Mouse (Mus musculus): Measurements from ENCODE around the gene Myh7b. TPM values are rescaled to one million over a fixed set of nuclear protein-coding genes. Genes with fewer than 3 reads are reported as not detected.

Myh7b gene
- polyA plus RNA-seq, 1 experiment from 2014 or later: 0.52 TPM

DNA sequence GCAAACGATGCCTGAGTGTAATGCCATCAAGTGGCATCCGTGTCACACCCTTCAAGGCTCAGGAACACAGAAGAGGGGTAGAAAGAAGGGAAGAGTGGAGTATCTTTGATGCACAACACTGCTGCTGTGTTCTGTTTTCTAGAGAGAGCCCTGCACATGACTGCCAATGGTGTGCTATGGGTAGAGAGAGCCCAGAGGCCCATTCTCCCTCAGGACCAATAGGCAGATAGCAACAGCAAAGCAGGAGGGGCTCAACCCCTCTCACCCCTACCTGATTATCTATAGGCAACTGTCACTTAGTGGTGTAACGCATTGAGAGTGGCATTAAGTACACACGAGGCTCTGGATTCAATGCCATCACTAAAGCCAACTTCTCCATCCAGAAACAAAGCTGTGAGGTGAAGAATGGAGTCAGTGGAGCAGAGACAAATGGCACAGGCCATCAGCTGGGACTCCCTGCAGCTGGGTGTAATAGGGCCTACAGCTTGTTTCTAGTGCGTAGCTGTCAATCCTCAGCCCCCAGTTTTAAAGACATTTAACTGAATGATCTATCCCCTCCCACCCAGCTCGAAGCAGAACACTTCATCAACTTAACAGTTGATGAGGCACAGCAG is 44.9 kb downstream of the Myh7b start:
- H3K27ac ChIP-seq (ENCODE audit: low read depth, low read length): no peak overlapping the region
- ATAC-seq (ENCODE audit: low FRiP score) (no peak), DNase-seq (ENCODE audit: low spot score) (peak; percentile 22)
- no peak overlapping the region for H3K9ac ChIP-seq (ENCODE audit: low read depth, low read length)
- WGBS: 57% methylated on average over 6 of the region's 6 CpGs
- H3K9me3 ChIP-seq (ENCODE audit: control insufficient read depth, low read length): no peaks in the 10 kb centered on the region
- H3K4me1 ChIP-seq (replicated peaks; ENCODE audit: control insufficient read depth, insufficient read depth, low read length): no peaks in the 10 kb centered on the region
- H3K36me3 ChIP-seq (ENCODE audit: control insufficient read depth, insufficient read depth, low read length): peaks cover 8% of the 10 kb centered on the region
- H3K4me3 ChIP-seq (ENCODE audit: low read depth, low read length): no peak overlapping the region
- H3K27me3 ChIP-seq (ENCODE audit: control insufficient read depth, insufficient read depth, low read length): no peaks in the 10 kb centered on the region
- H3K4me2 ChIP-seq (replicated peaks; ENCODE audit: low read depth, low read length): no peak overlapping the region

DNA sequence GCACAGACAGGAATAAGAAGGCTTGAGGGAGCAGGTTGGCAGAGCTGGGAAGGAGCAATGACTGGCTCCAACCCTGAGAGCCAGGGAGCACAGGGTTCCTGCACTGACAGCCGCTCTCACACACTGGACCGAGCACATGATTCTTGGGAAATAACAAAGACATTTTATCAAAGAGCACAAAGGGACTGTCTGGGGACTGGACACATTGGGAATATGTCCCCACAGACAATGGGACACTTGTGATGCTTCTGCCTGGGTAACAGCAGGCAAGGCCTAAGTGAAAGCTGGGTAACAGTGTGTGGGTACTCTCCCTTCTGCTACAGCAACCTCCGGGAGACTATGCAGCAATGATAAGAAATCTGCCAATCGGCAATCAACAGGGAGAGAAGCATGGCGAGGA is 51.4 kb downstream of the Myh7b start:
- H3K36me3 ChIP-seq (ENCODE audit: control insufficient read depth, insufficient read depth, low read length): peaks cover 7% of the 10 kb centered on the region; the same call in 1 of the 2 replicates
- H3K4me3 ChIP-seq (ENCODE audit: low read depth, low read length): no peak overlapping the region
- DNase-seq (ENCODE audit: low spot score): no peak
- no peak for ATAC-seq (ENCODE audit: low FRiP score)
- H3K27me3 ChIP-seq (ENCODE audit: control insufficient read depth, insufficient read depth, low read length): no peaks in the 10 kb centered on the region
- WGBS: 91% methylated on average over 5 of the region's 5 CpGs
- H3K9ac ChIP-seq (ENCODE audit: low read depth, low read length): no peak overlapping the region
- H3K9me3 ChIP-seq (ENCODE audit: control insufficient read depth, low read length): no peaks in the 10 kb centered on the region
- no peak overlapping the region for H3K27ac ChIP-seq (ENCODE audit: low read depth, low read length)
- H3K4me1 ChIP-seq (replicated peaks; ENCODE audit: control insufficient read depth, insufficient read depth, low read length): no peaks in the 10 kb centered on the region
- no peak overlapping the region for H3K4me2 ChIP-seq (replicated peaks; ENCODE audit: low read depth, low read length)

DNA sequence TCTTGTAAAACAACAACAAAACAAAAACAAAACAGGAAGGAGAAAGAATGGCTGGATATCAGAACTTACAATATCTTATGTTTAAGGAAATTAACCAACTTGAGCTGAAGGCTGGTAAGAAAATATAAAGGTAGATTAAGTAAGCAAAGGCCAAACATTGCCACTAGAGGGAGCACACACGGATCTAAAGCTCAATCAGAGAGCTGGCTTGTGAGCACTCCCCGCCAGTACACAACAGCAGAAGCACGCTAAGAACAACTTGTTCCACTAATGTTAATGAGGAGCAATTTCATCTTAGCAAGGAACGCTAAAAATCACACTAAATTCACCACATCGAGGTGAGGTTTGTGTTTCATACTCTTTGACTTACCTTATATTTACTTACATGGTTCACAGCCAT is 52.1 kb downstream of the Myh7b start:
- H3K36me3 ChIP-seq (ENCODE audit: control insufficient read depth, insufficient read depth, low read length): peaks cover 7% of the 10 kb centered on the region; the same call in 1 of the 2 replicates
- ATAC-seq (ENCODE audit: low FRiP score): no peak
- 32% methylated on average over 5 of the region's 5 CpGs for WGBS

DNA sequence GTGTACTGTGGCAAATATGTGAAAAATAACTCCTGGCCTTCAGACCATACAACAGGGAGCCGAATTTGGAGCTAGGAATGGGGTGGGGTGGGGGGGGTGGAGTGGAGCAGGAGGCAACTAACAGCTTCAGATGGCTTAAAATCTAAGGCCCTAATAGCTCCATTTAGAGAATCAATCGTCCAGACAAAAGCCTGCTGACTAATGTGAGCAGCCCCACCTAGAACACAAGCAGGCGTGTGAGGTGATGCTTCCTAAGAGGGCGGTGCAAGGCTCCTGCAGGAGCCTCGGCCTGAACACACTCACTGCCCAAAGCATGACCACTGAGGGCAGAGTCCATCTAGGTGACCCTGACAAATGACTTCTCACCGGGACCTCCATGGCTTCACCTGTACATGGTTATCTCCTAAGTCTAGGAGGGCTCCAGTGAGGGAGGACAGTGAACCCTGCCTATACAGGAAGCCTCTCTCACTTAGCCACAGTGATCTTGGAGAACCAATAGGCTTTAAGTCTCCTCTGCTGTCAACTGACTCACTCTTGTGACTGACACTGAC is 53.0 kb downstream of the Myh7b start:
- WGBS: 88% methylated on average over 6 of the region's 6 CpGs
- no peak overlapping the region for H3K9ac ChIP-seq (ENCODE audit: low read depth, low read length)
- DNase-seq (ENCODE audit: low spot score) (no peak), ATAC-seq (ENCODE audit: low FRiP score) (no peak)
- no peaks in the 10 kb centered on the region for H3K9me3 ChIP-seq (ENCODE audit: control insufficient read depth, low read length)
- no peak overlapping the region for H3K27ac ChIP-seq (ENCODE audit: low read depth, low read length)
- no peaks in the 10 kb centered on the region for H3K27me3 ChIP-seq (ENCODE audit: control insufficient read depth, insufficient read depth, low read length)
- no peak overlapping the region for H3K4me2 ChIP-seq (replicated peaks; ENCODE audit: low read depth, low read length)
- H3K4me1 ChIP-seq (replicated peaks; ENCODE audit: control insufficient read depth, insufficient read depth, low read length): no peaks in the 10 kb centered on the region
- H3K36me3 ChIP-seq (ENCODE audit: control insufficient read depth, insufficient read depth, low read length): peaks cover 7% of the 10 kb centered on the region; the same call in 1 of the 2 replicates
- no peak overlapping the region for H3K4me3 ChIP-seq (ENCODE audit: low read depth, low read length)

More for the DNA sequence above, 52.1 kb downstream of the Myh7b start:
- H3K27me3 ChIP-seq (ENCODE audit: control insufficient read depth, insufficient read depth, low read length): no peaks in the 10 kb centered on the region
- DNase-seq (ENCODE audit: low spot score): peak; percentile 78
- no peaks in the 10 kb centered on the region for H3K4me1 ChIP-seq (replicated peaks; ENCODE audit: control insufficient read depth, insufficient read depth, low read length)
- H3K4me2 ChIP-seq (replicated peaks; ENCODE audit: low read depth, low read length): no peak overlapping the region
- H3K4me3 ChIP-seq (ENCODE audit: low read depth, low read length): no peak overlapping the region
- H3K9ac ChIP-seq (ENCODE audit: low read depth, low read length): no peak overlapping the region
- H3K27ac ChIP-seq (ENCODE audit: low read depth, low read length): no peak overlapping the region
- no peaks in the 10 kb centered on the region for H3K9me3 ChIP-seq (ENCODE audit: control insufficient read depth, low read length)

DNA sequence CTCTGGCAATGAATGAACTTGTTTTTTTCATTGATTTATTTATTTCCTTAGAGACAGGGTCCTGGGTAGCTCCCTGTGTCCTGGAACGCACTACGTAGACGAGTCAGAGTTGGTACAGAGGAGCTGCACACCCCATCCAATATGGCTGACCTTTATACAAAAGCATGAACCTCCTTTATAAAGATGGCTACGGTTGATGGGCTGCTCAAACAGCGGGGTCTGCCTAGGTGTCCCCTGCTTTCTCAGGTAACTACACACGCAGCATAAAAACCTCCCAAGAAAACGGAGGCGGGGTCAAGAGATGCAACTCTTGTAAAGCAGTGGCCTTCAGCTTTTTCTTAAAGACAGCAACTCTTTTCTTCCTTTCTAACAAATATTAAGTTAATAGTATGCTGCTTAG is 56.9 kb downstream of the Myh7b start:
- no peaks in the 10 kb centered on the region for H3K9me3 ChIP-seq (ENCODE audit: control insufficient read depth, low read length)
- ATAC-seq (ENCODE audit: low FRiP score): no peak
- peaks cover 7% of the 10 kb centered on the region; the same call in 1 of the 2 replicates for H3K36me3 ChIP-seq (ENCODE audit: control insufficient read depth, insufficient read depth, low read length)
- no peak overlapping the region for H3K9ac ChIP-seq (ENCODE audit: low read depth, low read length)
- H3K4me3 ChIP-seq (ENCODE audit: low read depth, low read length): no peak overlapping the region
- H3K27me3 ChIP-seq (ENCODE audit: control insufficient read depth, insufficient read depth, low read length): no peaks in the 10 kb centered on the region
- WGBS: 97% methylated on average over 8 of the region's 8 CpGs
- no peak overlapping the region for H3K27ac ChIP-seq (ENCODE audit: low read depth, low read length)
- DNase-seq (ENCODE audit: low spot score): no peak
- no peak overlapping the region for H3K4me2 ChIP-seq (replicated peaks; ENCODE audit: low read depth, low read length)
- H3K4me1 ChIP-seq (replicated peaks; ENCODE audit: control insufficient read depth, insufficient read depth, low read length): no peaks in the 10 kb centered on the region

DNA sequence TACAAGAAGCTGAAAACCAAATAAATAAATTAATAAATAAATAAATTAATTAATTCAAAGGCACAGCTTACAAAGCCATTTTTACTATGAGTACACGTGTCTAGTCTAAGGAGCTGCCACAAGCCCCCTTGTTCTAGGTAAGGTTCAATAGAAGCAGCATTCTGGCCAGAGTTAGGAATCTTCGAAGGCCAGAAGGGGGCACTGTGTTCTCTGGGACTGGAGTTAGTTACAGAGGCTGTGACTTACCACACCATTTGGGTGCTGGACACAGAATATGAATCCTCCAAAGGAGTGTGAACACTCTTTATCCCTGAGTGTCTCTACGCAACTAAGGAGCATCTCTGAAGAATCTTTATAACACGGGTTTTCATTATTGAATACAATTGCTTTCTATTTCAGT is 57.4 kb downstream of the Myh7b start:
- ATAC-seq (ENCODE audit: low FRiP score) (no peak), DNase-seq (ENCODE audit: low spot score) (peak; percentile 60)
- Histone ChIP-seq H3K27ac (ENCODE audit: low read depth, low read length) (no peak overlapping the region), H3K9me3 (ENCODE audit: control insufficient read depth, low read length) (no peaks in the 10 kb centered on the region), H3K4me3 (ENCODE audit: low read depth, low read length) (no peak overlapping the region), H3K9ac (ENCODE audit: low read depth, low read length) (no peak overlapping the region), H3K4me2 (replicated peaks; ENCODE audit: low read depth, low read length) (no peak overlapping the region), H3K4me1 (replicated peaks; ENCODE audit: control insufficient read depth, insufficient read depth, low read length) (no peaks in the 10 kb centered on the region), H3K36me3 (ENCODE audit: control insufficient read depth, insufficient read depth, low read length) (peaks cover 7% of the 10 kb centered on the region; the same call in 1 of the 2 replicates), H3K27me3 (ENCODE audit: control insufficient read depth, insufficient read depth, low read length) (no peaks in the 10 kb centered on the region)
- WGBS: 91% methylated on average over 4 of the region's 4 CpGs

DNA sequence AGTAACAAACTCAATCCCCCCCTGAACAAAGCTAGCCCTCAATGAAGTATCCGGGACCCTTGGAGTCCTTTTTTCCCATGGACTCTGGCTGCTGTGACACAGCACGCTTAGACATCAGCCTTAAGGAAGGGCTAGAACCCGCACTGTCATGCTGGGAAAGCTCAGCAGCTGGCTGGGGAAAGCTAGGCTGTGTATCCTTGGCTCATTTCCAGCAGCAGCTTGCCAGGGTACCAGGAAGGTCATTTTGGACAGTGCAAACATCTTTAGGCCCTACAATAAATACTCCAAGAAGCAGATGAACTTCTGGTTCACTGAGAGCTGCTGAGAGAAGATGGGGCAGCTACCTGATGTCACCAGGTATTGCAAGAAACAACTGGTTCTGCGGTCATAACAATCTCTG is 60.2 kb downstream of the Myh7b start:
- no peak overlapping the region for H3K9ac ChIP-seq (ENCODE audit: low read depth, low read length)
- no peak overlapping the region for H3K27ac ChIP-seq (ENCODE audit: low read depth, low read length)
- H3K36me3 ChIP-seq (ENCODE audit: control insufficient read depth, insufficient read depth, low read length): 0 out of 2 replicates have a peak, but pooled peaks cover under 1% of the 10 kb centered on the region
- WGBS: 91% methylated on average over 4 of the region's 4 CpGs
- no peaks in the 10 kb centered on the region for H3K9me3 ChIP-seq (ENCODE audit: control insufficient read depth, low read length)
- H3K27me3 ChIP-seq (ENCODE audit: control insufficient read depth, insufficient read depth, low read length): no peaks in the 10 kb centered on the region
- no peak overlapping the region for H3K4me2 ChIP-seq (replicated peaks; ENCODE audit: low read depth, low read length)
- ATAC-seq (ENCODE audit: low FRiP score): no peak
- no peaks in the 10 kb centered on the region for H3K4me1 ChIP-seq (replicated peaks; ENCODE audit: control insufficient read depth, insufficient read depth, low read length)
- no peak for DNase-seq (ENCODE audit: low spot score)
- H3K4me3 ChIP-seq (ENCODE audit: low read depth, low read length): no peak overlapping the region

DNA sequence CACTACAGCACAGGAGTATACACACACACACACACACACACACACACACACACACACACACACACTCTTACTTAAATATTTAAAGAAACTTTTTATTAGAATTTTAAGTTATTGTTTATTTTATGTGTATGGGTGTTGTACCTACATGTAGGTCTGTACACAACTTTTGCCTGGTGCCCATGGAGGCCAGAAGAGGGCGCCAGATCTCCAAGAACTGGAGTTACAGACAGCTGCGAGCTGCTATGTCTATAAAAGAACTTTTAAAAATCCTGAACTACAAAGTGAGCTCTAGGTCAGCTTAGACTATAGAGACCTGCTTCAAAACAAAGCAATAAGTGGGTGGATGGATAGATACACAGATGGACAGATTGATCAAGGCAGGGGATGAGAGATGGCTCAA is 62.5 kb downstream of the Myh7b start:
- WGBS: 31% methylated on average over 2 of the region's 2 CpGs
- DNase-seq (ENCODE audit: low spot score) (peak; percentile 68), ATAC-seq (ENCODE audit: low FRiP score) (no peak)
- Histone ChIP-seq H3K27ac (ENCODE audit: low read depth, low read length) (no peak overlapping the region), H3K36me3 (ENCODE audit: control insufficient read depth, insufficient read depth, low read length) (no peaks in the 10 kb centered on the region), H3K27me3 (ENCODE audit: control insufficient read depth, insufficient read depth, low read length) (no peaks in the 10 kb centered on the region), H3K4me3 (ENCODE audit: low read depth, low read length) (no peak overlapping the region), H3K4me2 (replicated peaks; ENCODE audit: low read depth, low read length) (no peak overlapping the region), H3K9ac (ENCODE audit: low read depth, low read length) (no peak overlapping the region), H3K9me3 (ENCODE audit: control insufficient read depth, low read length) (no peaks in the 10 kb centered on the region), H3K4me1 (replicated peaks; ENCODE audit: control insufficient read depth, insufficient read depth, low read length) (no peaks in the 10 kb centered on the region)

DNA sequence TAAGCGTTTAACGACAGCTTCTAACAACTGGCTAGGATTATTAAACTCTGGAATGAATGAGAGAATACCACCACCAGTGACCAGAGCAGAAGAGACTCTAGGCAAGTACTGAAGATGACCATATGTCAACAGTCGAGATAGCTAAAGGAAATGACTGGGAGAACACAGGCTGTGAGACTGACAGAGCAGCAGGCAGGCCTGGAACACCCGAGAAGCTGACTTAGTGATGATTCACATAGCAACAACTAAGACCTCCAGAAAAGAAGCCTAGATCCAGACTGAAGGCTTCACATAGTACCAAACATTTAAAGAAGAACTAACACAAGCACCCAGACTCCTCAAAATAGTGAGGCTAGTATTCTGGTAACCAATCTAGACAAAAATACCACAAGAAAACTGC is 64.1 kb downstream of the Myh7b start:
- Histone ChIP-seq H3K4me3 (ENCODE audit: low read depth, low read length) (no peak overlapping the region), H3K27me3 (ENCODE audit: control insufficient read depth, insufficient read depth, low read length) (no peaks in the 10 kb centered on the region), H3K27ac (ENCODE audit: low read depth, low read length) (no peak overlapping the region), H3K9me3 (ENCODE audit: control insufficient read depth, low read length) (no peaks in the 10 kb centered on the region), H3K4me1 (replicated peaks; ENCODE audit: control insufficient read depth, insufficient read depth, low read length) (no peaks in the 10 kb centered on the region), H3K36me3 (ENCODE audit: control insufficient read depth, insufficient read depth, low read length) (no peaks in the 10 kb centered on the region), H3K4me2 (replicated peaks; ENCODE audit: low read depth, low read length) (no peak overlapping the region), H3K9ac (ENCODE audit: low read depth, low read length) (no peak overlapping the region)
- no peak for ATAC-seq (ENCODE audit: low FRiP score)
- 72% methylated on average over 4 of the region's 4 CpGs for WGBS
- no peak for DNase-seq (ENCODE audit: low spot score)
